In the genomic region with DNA sequence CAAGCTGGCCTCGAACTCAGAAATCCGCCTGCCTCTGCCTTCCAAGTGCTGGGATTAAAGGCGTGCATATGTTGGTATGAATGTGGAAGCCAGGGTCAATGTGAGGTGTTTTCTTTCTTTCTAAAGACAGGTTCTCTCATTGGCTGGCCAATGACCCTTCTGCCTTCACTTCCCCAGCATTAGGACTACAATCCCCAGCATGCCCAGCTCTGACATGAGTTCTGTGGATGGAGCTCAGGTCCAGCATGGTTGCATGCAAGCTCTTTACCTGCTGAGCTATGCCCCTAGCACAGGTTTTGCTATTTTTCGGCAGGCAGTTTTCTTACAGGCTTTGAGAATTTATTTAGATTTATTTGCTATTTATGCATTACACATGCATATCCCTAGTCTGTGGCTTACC, we compare ENCODE assay signal across 12 mouse cellular contexts. TPM values are rescaled to one million over a fixed set of nuclear protein-coding genes. Genes with fewer than 3 reads are reported as not detected.
DNase-seq lines count a peak whose midpoint lies in the region; ATAC-seq lines count a peak whose summit lies in the region.
"Had no signal": no experiment of that assay in that cellular context is flagged by ENCODE, and none has a peak within 500 bp of the region (broad histone marks: within the 10 kb centered on the region; RNA-seq: fewer than 3 reads in every experiment).

No protein-coding gene starts in this region.

- H3K4me3 ChIP-seq in limb, embryonic 11.5 days (ENCODE audit: low read depth, low read length), result no peak overlapping the region
- no peak overlapping the region for H3K4me3 ChIP-seq in limb, embryonic 10.5 days
- H3K4me3 ChIP-seq in embryonic facial prominence, embryonic 13.5 days, result no peak overlapping the region
- H3K4me3 ChIP-seq in midbrain, embryonic 15.5 days, result peak overlapping the region; percentile 82

- H3K36me3 ChIP-seq in limb, embryonic 11.5 days (ENCODE audit: control insufficient read depth, insufficient read depth, low read length), result no peaks in the 10 kb centered on the region
- H3K36me3 ChIP-seq in limb, embryonic 10.5 days, result no peaks in the 10 kb centered on the region
- H3K36me3 ChIP-seq in embryonic facial prominence, embryonic 13.5 days, result no peaks in the 10 kb centered on the region
- no peaks in the 10 kb centered on the region for H3K36me3 ChIP-seq in midbrain, embryonic 15.5 days (replicated peaks)
- H3K36me3 ChIP-seq: heart, embryonic 12.5 days had no signal

- peak overlapping the region; percentile 79; the same call in 1 of the 2 replicates for H3K4me2 ChIP-seq in limb, embryonic 11.5 days (ENCODE audit: low read depth, severe bottlenecking)
- 0 out of 2 replicates have a peak overlapping the region, but pooled peaks have one; percentile 74 for H3K4me2 ChIP-seq in embryonic facial prominence, embryonic 13.5 days
- H3K4me2 ChIP-seq in midbrain, embryonic 15.5 days, result peak overlapping the region; percentile 78

- no peak overlapping the region for H3K9ac ChIP-seq in limb, embryonic 11.5 days (ENCODE audit: low read length)
- H3K9ac ChIP-seq in embryonic facial prominence, embryonic 13.5 days, result 0 out of 2 replicates have a peak overlapping the region, but pooled peaks have one; percentile 12
- peak overlapping the region; percentile 20; the same call in 1 of the 2 replicates for H3K9ac ChIP-seq in midbrain, embryonic 15.5 days

- DNase-seq in limb, embryonic 11.5 days (ENCODE audit: low spot score), result no peak
- no peak for DNase-seq in limb, embryonic 10.5 days (ENCODE audit: low spot score)
- DNase-seq in MN1 (ENCODE audit: low spot score), result peak; percentile 34
- DNase-seq in thymus, adult 18-20 months, result no peak
- DNase-seq: kidney, postnatal 25 days; spleen, adult 18-20 months; thymus, postnatal 25 days had no signal

- H3K4me1 ChIP-seq in limb, embryonic 11.5 days (ENCODE audit: control insufficient read depth, insufficient read depth, low read length), result no peaks in the 10 kb centered on the region
- peaks cover 16% of the 10 kb centered on the region for H3K4me1 ChIP-seq in limb, embryonic 10.5 days
- peaks cover 14% of the 10 kb centered on the region for H3K4me1 ChIP-seq in embryonic facial prominence, embryonic 13.5 days
- peaks cover 18% of the 10 kb centered on the region for H3K4me1 ChIP-seq in midbrain, embryonic 15.5 days

- no peaks in the 10 kb centered on the region for H3K27me3 ChIP-seq in limb, embryonic 11.5 days (ENCODE audit: control insufficient read depth, insufficient read depth, low read length)
- no peaks in the 10 kb centered on the region for H3K27me3 ChIP-seq in limb, embryonic 10.5 days (ENCODE audit: low read depth, poor library complexity, severe bottlenecking)
- H3K27me3 ChIP-seq in embryonic facial prominence, embryonic 13.5 days, result no peaks in the 10 kb centered on the region
- peaks cover 2% of the 10 kb centered on the region for H3K27me3 ChIP-seq in midbrain, embryonic 15.5 days (replicated peaks)

- 84% methylated on average over 4 of the region's 4 CpGs for WGBS in limb, embryonic 11.5 days
- WGBS in limb, embryonic 10.5 days, result 84% methylated on average over 4 of the region's 4 CpGs
- 77% methylated on average over 4 of the region's 4 CpGs for WGBS in embryonic facial prominence, embryonic 13.5 days
- WGBS in midbrain, embryonic 15.5 days, result 84% methylated on average over 4 of the region's 4 CpGs

- no peaks in the 10 kb centered on the region for H3K9me3 ChIP-seq in limb, embryonic 11.5 days (ENCODE audit: control insufficient read depth, low read length)
- H3K9me3 ChIP-seq in limb, embryonic 10.5 days (replicated peaks), result no peaks in the 10 kb centered on the region
- H3K9me3 ChIP-seq in embryonic facial prominence, embryonic 13.5 days, result no peaks in the 10 kb centered on the region
- no peaks in the 10 kb centered on the region for H3K9me3 ChIP-seq in midbrain, embryonic 15.5 days

- no peak for ATAC-seq in limb, embryonic 11.5 days (ENCODE audit: insufficient number of reproducible peaks, low FRiP score, low TSS enrichment, low read depth)
- ATAC-seq in embryonic facial prominence, embryonic 13.5 days (ENCODE audit: insufficient number of reproducible peaks, insufficient read depth, low FRiP score, low TSS enrichment, low read depth), result no peak
- ATAC-seq in midbrain, embryonic 15.5 days (replicated peaks), result no peak
- ATAC-seq in megakaryocyte progenitor cell, adult 5-6 weeks (replicated peaks; ENCODE audit: poor library complexity), result no peak

- H3K27ac ChIP-seq in limb, embryonic 11.5 days (replicated peaks; ENCODE audit: low read depth, low read length), result no peak overlapping the region
- H3K27ac ChIP-seq in limb, embryonic 10.5 days, result no peak overlapping the region
- H3K27ac ChIP-seq in embryonic facial prominence, embryonic 13.5 days, result no peak overlapping the region
- peak overlapping the region; percentile 87; the same call in 1 of the 2 replicates for H3K27ac ChIP-seq in midbrain, embryonic 15.5 days

RNA-seq across cellular contexts. Expression of gene Abi3, which starts 15.0 kb away (rescaled TPM):
- polyA plus RNA-seq in limb, embryonic 11.5 days (2014; fragmentation: Nextera tagmentation; extraction: Ambion mirVana), result 1.4 and 2.8 TPM in 2 replicates
- 4.0 and 4.4 TPM in 2 replicates for polyA plus RNA-seq in limb, embryonic 10.5 days (2016; fragmentation: Nextera tagmentation; extraction: Ambion mirVana)
- polyA plus RNA-seq in embryonic facial prominence, embryonic 13.5 days (2015; fragmentation: Nextera tagmentation; extraction: Ambion mirVana), result 4.4 and 7.9 TPM in 2 replicates
- 2.0 and 2.9 TPM in 2 replicates for polyA plus RNA-seq in midbrain, embryonic 15.5 days (2015; fragmentation: Nextera tagmentation; extraction: Ambion mirVana)
- 1.5 and 5.0 TPM in 2 replicates for total RNA-seq in megakaryocyte progenitor cell, adult 5-6 weeks (2015)
- total RNA-seq in megakaryocyte progenitor cell, adult 5-6 weeks (2017), result 1.8 and 3.0 TPM in 2 replicates

RNA-seq across cellular contexts. Expression of gene Gngt2, which starts 20.3 kb away (rescaled TPM):
- 8.1 and 9.8 TPM in 2 replicates for polyA plus RNA-seq in limb, embryonic 11.5 days (2014; fragmentation: Nextera tagmentation; extraction: Ambion mirVana)
- 8.9 and 9.3 TPM in 2 replicates for polyA plus RNA-seq in limb, embryonic 10.5 days (2016; fragmentation: Nextera tagmentation; extraction: Ambion mirVana)
- polyA plus RNA-seq in embryonic facial prominence, embryonic 13.5 days (2015; fragmentation: Nextera tagmentation; extraction: Ambion mirVana), result 12.9 and 13.3 TPM in 2 replicates
- 2.8 and 3.6 TPM in 2 replicates for polyA plus RNA-seq in midbrain, embryonic 15.5 days (2015; fragmentation: Nextera tagmentation; extraction: Ambion mirVana)
- total RNA-seq in megakaryocyte progenitor cell, adult 5-6 weeks (2015), result 4.3 and 9.3 TPM in 2 replicates
- 4.0 TPM in 2 replicates for total RNA-seq in megakaryocyte progenitor cell, adult 5-6 weeks (2017)

RNA-seq across cellular contexts. Expression of gene Phospho1, which starts 33.0 kb away (rescaled TPM):
- polyA plus RNA-seq in limb, embryonic 11.5 days (2014; fragmentation: Nextera tagmentation; extraction: Ambion mirVana), result 0.60 TPM in 1 of 2 replicates, not detected in the other
- polyA plus RNA-seq in limb, embryonic 10.5 days (2016; fragmentation: Nextera tagmentation; extraction: Ambion mirVana), result not detected in 2 replicates
- 2.3 and 4.6 TPM in 2 replicates for polyA plus RNA-seq in embryonic facial prominence, embryonic 13.5 days (2015; fragmentation: Nextera tagmentation; extraction: Ambion mirVana)
- polyA plus RNA-seq in midbrain, embryonic 15.5 days (2015; fragmentation: Nextera tagmentation; extraction: Ambion mirVana), result not detected in 2 replicates
- 0.47 and 1.3 TPM in 2 replicates for total RNA-seq in megakaryocyte progenitor cell, adult 5-6 weeks (2015)
- total RNA-seq in megakaryocyte progenitor cell, adult 5-6 weeks (2017), result 0.62 TPM in 1 of 2 replicates, not detected in the other

RNA-seq across cellular contexts. Expression of gene B4galnt2, which starts 57.4 kb away (rescaled TPM):
- polyA plus RNA-seq in limb, embryonic 11.5 days (2014; fragmentation: Nextera tagmentation; extraction: Ambion mirVana), result not detected in 2 replicates
- polyA plus RNA-seq in limb, embryonic 10.5 days (2016; fragmentation: Nextera tagmentation; extraction: Ambion mirVana), result 0.10 TPM in 1 of 2 replicates, not detected in the other
- 0.11 and 0.45 TPM in 2 replicates for polyA plus RNA-seq in embryonic facial prominence, embryonic 13.5 days (2015; fragmentation: Nextera tagmentation; extraction: Ambion mirVana)
- polyA plus RNA-seq in midbrain, embryonic 15.5 days (2015; fragmentation: Nextera tagmentation; extraction: Ambion mirVana), result not detected in 2 replicates
- total RNA-seq in megakaryocyte progenitor cell, adult 5-6 weeks (2015), result not detected in 2 replicates
- total RNA-seq in megakaryocyte progenitor cell, adult 5-6 weeks (2017), result not detected in 2 replicates
- total RNA-seq: left cerebral cortex, postnatal 36 days had no signal
